ENCODE assay signal across 15 mouse cellular contexts in genomic region chr12:80992540-80993122, GRCm38 (mm10). TPM values are rescaled to one million over a fixed set of nuclear protein-coding genes. Genes with fewer than 3 reads are reported as not detected.
DNase-seq lines count a peak whose midpoint lies in the region; ATAC-seq and TF ChIP-seq lines count a peak whose summit lies in the region.
"Had no signal": no experiment of that assay in that cellular context is flagged by ENCODE, and none has a peak within 500 bp of the region (broad histone marks: within the 10 kb centered on the region; RNA-seq: fewer than 3 reads in every experiment).

No protein-coding gene starts in this region.

- H3K9ac ChIP-seq in hindbrain, postnatal 0 days (replicated peaks; ENCODE audit: low read length) = no peak overlapping the region
- H3K9ac ChIP-seq in hindbrain, embryonic 13.5 days = no peak overlapping the region
- H3K9ac ChIP-seq: embryonic facial prominence, embryonic 13.5 days; forebrain, embryonic 12.5 days; hindbrain, embryonic 15.5 days; limb, embryonic 12.5 days; lung, embryonic 15.5 days had no signal

- WGBS in hindbrain, postnatal 0 days = 72% methylated on average over 8 of the region's 8 CpGs
- 79% methylated on average over 8 of the region's 8 CpGs for WGBS in hindbrain, embryonic 13.5 days
- WGBS in thymus, adult 2 months = 58% methylated on average over 8 of the region's 8 CpGs

- H3K4me2 ChIP-seq in hindbrain, postnatal 0 days (ENCODE audit: low read depth, low read length) = no peak overlapping the region
- H3K4me2 ChIP-seq in hindbrain, embryonic 13.5 days = no peak overlapping the region
- H3K4me2 ChIP-seq: embryonic facial prominence, embryonic 13.5 days; forebrain, embryonic 12.5 days; hindbrain, embryonic 15.5 days; limb, embryonic 12.5 days; lung, embryonic 15.5 days had no signal

- H3K4me1 ChIP-seq in hindbrain, postnatal 0 days (ENCODE audit: insufficient read depth, low read length) = no peaks in the 10 kb centered on the region
- H3K4me1 ChIP-seq in hindbrain, embryonic 13.5 days (replicated peaks) = peaks cover 8% of the 10 kb centered on the region; the same call in 1 of the 2 replicates
- peaks cover 39% of the 10 kb centered on the region for H3K4me1 ChIP-seq in thymus, adult 2 months (replicated peaks; ENCODE audit: control insufficient read depth, insufficient read depth, low read length)
- H3K4me1 ChIP-seq: hindbrain, embryonic 15.5 days; lung, embryonic 15.5 days had no signal

- no peak for TF ChIP-seq POLR2A in thymus, adult 2 months (IDR thresholded peaks at IDR 0.05; ENCODE audit: control insufficient read depth, extremely low read depth, insufficient read depth, low read length, poor library complexity)

- no peaks in the 10 kb centered on the region for H3K36me3 ChIP-seq in hindbrain, postnatal 0 days (ENCODE audit: insufficient read depth, low read length)
- H3K36me3 ChIP-seq in hindbrain, embryonic 13.5 days = no peaks in the 10 kb centered on the region
- H3K36me3 ChIP-seq in thymus, adult 2 months (ENCODE audit: control insufficient read depth, insufficient read depth, low read length) = no peaks in the 10 kb centered on the region
- H3K36me3 ChIP-seq: embryonic facial prominence, embryonic 13.5 days; forebrain, embryonic 12.5 days; hindbrain, embryonic 15.5 days; limb, embryonic 12.5 days; lung, embryonic 15.5 days had no signal

- H3K27ac ChIP-seq in hindbrain, postnatal 0 days = no peak overlapping the region
- no peak overlapping the region for H3K27ac ChIP-seq in hindbrain, embryonic 13.5 days
- no peak overlapping the region for H3K27ac ChIP-seq in thymus, adult 2 months (ENCODE audit: control insufficient read depth, insufficient read depth, low read length)
- H3K27ac ChIP-seq: embryonic facial prominence, embryonic 13.5 days; forebrain, embryonic 12.5 days; hindbrain, embryonic 15.5 days; limb, embryonic 12.5 days; lung, embryonic 15.5 days had no signal

- H3K9me3 ChIP-seq in hindbrain, postnatal 0 days (ENCODE audit: low read length) = no peaks in the 10 kb centered on the region
- H3K9me3 ChIP-seq in hindbrain, embryonic 13.5 days = no peaks in the 10 kb centered on the region; the same call in 1 of the 2 replicates
- H3K9me3 ChIP-seq: embryonic facial prominence, embryonic 13.5 days; forebrain, embryonic 12.5 days; hindbrain, embryonic 15.5 days; lung, embryonic 15.5 days had no signal

- no peak for ATAC-seq in hindbrain, postnatal 0 days
- ATAC-seq in hindbrain, embryonic 13.5 days (ENCODE audit: low FRiP score) = no peak

- TF ChIP-seq CTCF in hindbrain, postnatal 0 days (IDR thresholded peaks at IDR 0.05; ENCODE audit: low read depth) = peak; percentile 51
- no peak for TF ChIP-seq CTCF in thymus, adult 2 months (IDR thresholded peaks at IDR 0.05; ENCODE audit: borderline replicate concordance, control insufficient read depth, extremely low read depth, insufficient read depth, low read length, poor library complexity)

- peak; percentile 9 for DNase-seq in hindbrain, postnatal 0 days (ENCODE audit: low spot score)
- DNase-seq in thymus, adult 2 months = peak; percentile 23
- DNase-seq in thymus, postnatal 0 days (ENCODE audit: low spot score) = no peak
- DNase-seq in adrenal gland, postnatal 25 days = peak; percentile 42
- no peak for DNase-seq in lung, postnatal 4 days
- DNase-seq in spleen, adult 18-20 months = no peak
- DNase-seq: cerebellum, postnatal 25 days had no signal

- H3K4me3 ChIP-seq in hindbrain, postnatal 0 days (ENCODE audit: low read length) = no peak overlapping the region
- H3K4me3 ChIP-seq in hindbrain, embryonic 13.5 days = no peak overlapping the region
- H3K4me3 ChIP-seq in thymus, adult 2 months (ENCODE audit: control insufficient read depth, insufficient read depth, low read length) = no peak overlapping the region
- H3K4me3 ChIP-seq: embryonic facial prominence, embryonic 13.5 days; forebrain, embryonic 12.5 days; hindbrain, embryonic 15.5 days; limb, embryonic 12.5 days; lung, embryonic 15.5 days; myocyte had no signal

- H3K27me3 ChIP-seq in hindbrain, postnatal 0 days (ENCODE audit: insufficient read depth, low read length) = no peaks in the 10 kb centered on the region
- H3K27me3 ChIP-seq in hindbrain, embryonic 13.5 days = peaks cover 12% of the 10 kb centered on the region
- H3K27me3 ChIP-seq in thymus, adult 2 months (ENCODE audit: control insufficient read depth, insufficient read depth, low read length) = no peaks in the 10 kb centered on the region
- H3K27me3 ChIP-seq: embryonic facial prominence, embryonic 13.5 days; hindbrain, embryonic 15.5 days; lung, embryonic 15.5 days had no signal

RNA-seq across cellular contexts. Expression of gene Slc10a1, which starts 24.1 kb away (rescaled TPM):
- not detected in 2 replicates for total RNA-seq in hindbrain, postnatal 0 days (2014; rRNA removed)
- 0.11 TPM in 2 replicates for polyA plus RNA-seq in hindbrain, postnatal 0 days (2015; fragmentation: Nextera tagmentation; extraction: Ambion mirVana)
- polyA plus RNA-seq in hindbrain, embryonic 13.5 days (2015; fragmentation: Nextera tagmentation; extraction: Ambion mirVana) = 0.21 and 0.76 TPM in 2 replicates
- 0.07 and 1.9 TPM in 2 replicates for polyA plus RNA-seq in thymus, adult 2 months (2012; rRNA removed)
- 0.36 and 0.59 TPM in 2 replicates for polyA plus RNA-seq in thymus, postnatal 0 days (2015; fragmentation: Nextera tagmentation; extraction: Ambion mirVana)
- 6.0 TPM in 1 of 2 replicates, not detected in the other for total RNA-seq in adrenal gland, postnatal 25 days (2021)
- total RNA-seq: layer of hippocampus, postnatal 25 days had no signal

RNA-seq across cellular contexts. Expression of gene Smoc1, which starts 34.0 kb away (rescaled TPM):
- total RNA-seq in hindbrain, postnatal 0 days (2014; rRNA removed) = 32.7 and 42.0 TPM in 2 replicates
- polyA plus RNA-seq in hindbrain, postnatal 0 days (2015; fragmentation: Nextera tagmentation; extraction: Ambion mirVana) = 30.5 and 31.5 TPM in 2 replicates
- polyA plus RNA-seq in hindbrain, embryonic 13.5 days (2015; fragmentation: Nextera tagmentation; extraction: Ambion mirVana) = 20.5 and 21.4 TPM in 2 replicates
- 41.7 and 46.1 TPM in 2 replicates for polyA plus RNA-seq in thymus, adult 2 months (2012; rRNA removed)
- 4.2 and 5.2 TPM in 2 replicates for polyA plus RNA-seq in thymus, postnatal 0 days (2015; fragmentation: Nextera tagmentation; extraction: Ambion mirVana)
- 132 and 152 TPM in 2 replicates for total RNA-seq in adrenal gland, postnatal 25 days (2021)

RNA-seq across cellular contexts. Expression of gene Srsf5, which starts 47.3 kb away (rescaled TPM):
- 222 and 291 TPM in 2 replicates for total RNA-seq in hindbrain, postnatal 0 days (2014; rRNA removed)
- polyA plus RNA-seq in hindbrain, postnatal 0 days (2015; fragmentation: Nextera tagmentation; extraction: Ambion mirVana) = 486 and 514 TPM in 2 replicates
- polyA plus RNA-seq in hindbrain, embryonic 13.5 days (2015; fragmentation: Nextera tagmentation; extraction: Ambion mirVana) = 479 and 495 TPM in 2 replicates
- 511 and 515 TPM in 2 replicates for polyA plus RNA-seq in thymus, adult 2 months (2012; rRNA removed)
- 655 and 689 TPM in 2 replicates for polyA plus RNA-seq in thymus, postnatal 0 days (2015; fragmentation: Nextera tagmentation; extraction: Ambion mirVana)
- 378 and 500 TPM in 2 replicates for total RNA-seq in adrenal gland, postnatal 25 days (2021)

Comparison
In these comparisons a context has a peak if more than half of its experiments do, and no peak if none do; other contexts are left out.
1. DNase-seq: peak in hindbrain, postnatal 0 days (single experiment), thymus, adult 2 months (single experiment) and adrenal gland, postnatal 25 days (single experiment); none in thymus, postnatal 0 days (single experiment), lung, postnatal 4 days (0 of 2) and spleen, adult 18-20 months (0 of 2).